Mouse (Mus musculus) adrenal gland, postnatal 36 days (tissue): Measurements from ENCODE around the gene Mpst. TPM values are rescaled to one million over a fixed set of nuclear protein-coding genes. Genes with fewer than 3 reads are reported as not detected.

ENCODE experiments used
- DNase-seq, 2 experiments: peaks; one replicate each; pipeline ENCODE4 v3.0.0; 2021; ENCODE audit warnings: mixed read lengths in 1 of 2
- long read RNA-seq, 2 experiments: library from polyadenylated mRNA; stranded (forward); transcript quantifications; one replicate each; pipeline ENCODE4 v2.0.0; 2021; ENCODE audit warnings: borderline sequencing depth in 2 of 2
- total RNA-seq, 2 experiments: library from RNA; stranded (reverse); gene quantifications; 2 replicates each; pipeline ENCODE4 v1.2.3; 2021

The Mpst gene
- total RNA-seq, result 10 to 100 TPM; 38.8 to 57.7 TPM
- long read RNA-seq, experiment 1, partial matches to known transcripts, result 0 of 2 reads
- long read RNA-seq, experiment 1, other reads (novel, unspliced or antisense), result 2 of 2 reads
- long read RNA-seq, experiment 2, result 0 reads

GRCm38 (mm10) chr15:78406293-78406934 is at the start of gene Mpst:
Gene Mpst (plus strand): TSS chr15:78406416.
- DNase-seq, result peak; percentile 92 to 93

GRCm38 (mm10) chr15:78365916-78366315 is 40.3 kb upstream of the Mpst start:
- DNase-seq, result no peak

- DNase-seq, result no peak
Observed at GRCm38 (mm10) chr15:78366875-78367274, 39.3 kb upstream of the Mpst start.

- no peak for DNase-seq
Observed at GRCm38 (mm10) chr15:78367811-78368210, 38.4 kb upstream of the Mpst start.

- DNase-seq, result peak; percentile 52 to 68
Observed at GRCm38 (mm10) chr15:78368926-78369346, 37.3 kb upstream of the Mpst start.

GRCm38 (mm10) chr15:78369641-78370040 is 36.6 kb upstream of the Mpst start:
- DNase-seq, result no peak

GRCm38 (mm10) chr15:78372796-78373195 is 33.4 kb upstream of the Mpst start:
- no peak for DNase-seq

- DNase-seq, result peak; percentile 80 to 83
Observed at GRCm38 (mm10) chr15:78374204-78374603, 32.0 kb upstream of the Mpst start.

- DNase-seq, result no peak
Observed at GRCm38 (mm10) chr15:78377859-78378258, 28.4 kb upstream of the Mpst start.

- no peak for DNase-seq
Observed at GRCm38 (mm10) chr15:78378556-78378955, 27.7 kb upstream of the Mpst start.

GRCm38 (mm10) chr15:78380208-78380607 is 26.0 kb upstream of the Mpst start:
- DNase-seq, result no peak

GRCm38 (mm10) chr15:78380741-78381140 is 25.5 kb upstream of the Mpst start:
- no peak for DNase-seq

- DNase-seq, result no peak
Observed at GRCm38 (mm10) chr15:78382115-78382514, 24.1 kb upstream of the Mpst start.

GRCm38 (mm10) chr15:78383450-78384219 is 22.6 kb upstream of the Mpst start:
- DNase-seq, result no peak

- no peak for DNase-seq
Observed at GRCm38 (mm10) chr15:78384220-78385116, 21.7 kb upstream of the Mpst start.

GRCm38 (mm10) chr15:78385564-78385963 is 20.7 kb upstream of the Mpst start:
- no peak for DNase-seq

- no peak for DNase-seq
Observed at GRCm38 (mm10) chr15:78390855-78391254, 15.4 kb upstream of the Mpst start.

GRCm38 (mm10) chr15:78395478-78395962 is 10.7 kb upstream of the Mpst start, which contains the start of gene Tex33:
Gene Tex33 (minus strand): TSS chr15:78395912.
- DNase-seq, result no peak

- DNase-seq, result no peak
Observed at GRCm38 (mm10) chr15:78401345-78401744, 4.9 kb upstream of the Mpst start.

GRCm38 (mm10) chr15:78401921-78402320 is 4.3 kb upstream of the Mpst start:
- DNase-seq, result peak; percentile 91

GRCm38 (mm10) chr15:78402423-78402822 is 3.8 kb upstream of the Mpst start:
- DNase-seq, result peak; percentile 79 to 89

- DNase-seq, result peak; percentile 86 to 91
Observed at GRCm38 (mm10) chr15:78403301-78403741, 2.9 kb upstream of the Mpst start.
